Mouse (Mus musculus) embryonic facial prominence, embryonic 14.5 days (tissue): ENCODE measurements around the gene Pafah1b2. TPM values are rescaled to one million over a fixed set of nuclear protein-coding genes. Genes with fewer than 3 reads are reported as not detected.

Experiments used
- ATAC-seq: fragments of 200-750 bp; cut with Nextera tagmentation; 2 replicates; pipeline ENCODE4 v1.8.0; 2017; ENCODE audit warnings: low read depth, moderate number of reproducible peaks, moderate TSS enrichment
- DNase-seq: peaks from one replicate; pipeline ENCODE4 v3.0.0-alpha.2; 2015; ENCODE audit warnings: low spot score
- H3K27ac ChIP-seq: fragments of 300-500 bp; sonication (generic); replicated peaks from 2 replicates; pipeline ENCODE4 v1.5.1; 2014; ENCODE audit warnings: low read depth, mild to moderate bottlenecking, low read length, moderate library complexity
- H3K27me3 ChIP-seq: fragments of 300-500 bp; sonication (generic); replicated peaks from 2 replicates; pipeline ENCODE4 v1.6.1; 2014; ENCODE audit warnings: low read length; ENCODE audit not compliant: control insufficient read depth, insufficient read depth
- H3K36me3 ChIP-seq: fragments of 300-500 bp; sonication (generic); 2 replicates; pipeline ENCODE4 v1.6.1; 2014; ENCODE audit warnings: low read length, mixed read lengths; ENCODE audit not compliant: control insufficient read depth, insufficient read depth
- H3K4me1 ChIP-seq: fragments of 300-500 bp; sonication (generic); 2 replicates; pipeline ENCODE4 v1.6.1; 2014; ENCODE audit warnings: antibody characterized with exemption, low read length; ENCODE audit not compliant: control insufficient read depth, insufficient read depth
- H3K4me2 ChIP-seq: fragments of 300-500 bp; sonication (generic); 2 replicates; pipeline ENCODE4 v1.6.1; 2014; ENCODE audit warnings: low read depth, mild to moderate bottlenecking, low read length, moderate library complexity, mixed read lengths
- H3K4me3 ChIP-seq: fragments of 300-500 bp; sonication (generic); 2 replicates; pipeline ENCODE4 v1.5.1; 2014; ENCODE audit warnings: low read depth, mild to moderate bottlenecking, low read length
- H3K9ac ChIP-seq: fragments of 300-500 bp; sonication (generic); 2 replicates; pipeline ENCODE4 v1.6.1; 2014; ENCODE audit warnings: low read depth, mild to moderate bottlenecking, low read length, moderate library complexity, mixed read lengths
- H3K9me3 ChIP-seq: fragments of 300-500 bp; sonication (generic); 2 replicates; pipeline ENCODE4 v1.6.1; 2016; ENCODE audit warnings: low read length; ENCODE audit not compliant: control insufficient read depth
- WGBS: fragments of 180-500 bp; shearing (Covaris S2); extraction: QIAGEN DNeasy Blood & Tissue Kit; methylation state at CpG from one replicate; pipeline ENCODE4 v1.1.7; 2014; 5-methylcytosine and 5-hydroxymethylcytosine counted together
- polyA plus RNA-seq: library from polyadenylated mRNA; unstranded; fragments of >200 nt; fragmentation: Nextera tagmentation; extraction: Ambion mirVana; gene quantifications from 2 replicates; pipeline ENCODE4 v1.2.1, GENCODE M21; 2014

Pafah1b2 gene
- polyA plus RNA-seq, 1 experiment from 2014 or later = 167 TPM

DNA sequence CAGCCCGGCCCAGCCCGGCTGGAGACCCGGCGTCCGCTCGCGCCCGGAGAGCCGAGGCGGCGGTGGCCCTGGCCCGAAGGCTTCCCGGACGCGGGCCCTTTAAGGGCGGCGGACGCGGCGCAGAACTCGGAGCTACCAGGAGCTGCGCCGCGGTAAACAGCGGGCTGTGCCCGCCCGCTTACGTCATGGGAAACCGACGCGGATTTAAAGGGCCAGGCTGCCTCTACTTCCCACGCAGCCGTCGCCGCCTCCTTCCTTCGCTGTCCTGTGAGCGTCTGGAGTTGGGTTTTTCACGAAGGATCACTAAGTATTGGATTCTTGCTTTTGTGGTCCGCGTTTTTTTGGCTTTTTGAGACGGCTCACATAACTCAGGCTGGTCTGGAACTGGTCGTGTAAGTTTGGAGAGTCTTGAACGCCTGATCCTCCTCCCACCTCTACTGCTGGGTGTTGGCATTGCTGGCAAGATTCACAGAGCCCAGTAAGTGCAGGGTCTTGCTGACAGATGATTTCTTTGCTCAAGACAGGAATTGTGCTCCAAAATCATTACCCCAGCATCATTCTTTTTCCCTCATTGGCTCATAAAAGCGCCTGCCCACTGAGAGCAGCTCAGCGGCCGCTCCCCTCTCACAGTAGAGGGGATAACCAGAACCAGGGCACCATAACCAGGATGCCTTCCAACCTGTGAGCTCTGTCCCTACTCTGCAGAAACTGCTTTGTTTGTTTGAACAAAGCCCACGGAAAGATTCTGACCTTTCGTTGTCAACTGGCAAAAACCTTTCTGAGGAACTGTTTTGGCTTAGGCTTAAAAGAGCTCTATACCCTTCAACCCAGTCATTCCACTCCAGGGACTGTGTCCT, 57.2 kb downstream of the Pafah1b2 start, which contains the start of gene Sidt2:
Sidt2 (minus strand) TSS at position 152 of the 857 bp plus-strand sequence.
- Histone ChIP-seq H3K4me2 (peak within 1 kb of the TSS; percentile 68), H3K27ac (peak within 1 kb of the TSS; percentile 89), H3K36me3 (peaks cover 25% of the 10 kb centered on the region), H3K9ac (peak within 1 kb of the TSS; percentile 96), H3K27me3 (no peaks in the 10 kb centered on the region), H3K9me3 (no peaks in the 10 kb centered on the region), H3K4me3 (peak within 1 kb of the TSS; percentile 91), H3K4me1 (peaks cover 15% of the 10 kb centered on the region)
- peak; percentile 97 for ATAC-seq
- under 1% methylated on average over 33 of the region's 48 CpGs for whole genome bisulfite sequencing
- DNase-seq = peak; percentile 96

DNA sequence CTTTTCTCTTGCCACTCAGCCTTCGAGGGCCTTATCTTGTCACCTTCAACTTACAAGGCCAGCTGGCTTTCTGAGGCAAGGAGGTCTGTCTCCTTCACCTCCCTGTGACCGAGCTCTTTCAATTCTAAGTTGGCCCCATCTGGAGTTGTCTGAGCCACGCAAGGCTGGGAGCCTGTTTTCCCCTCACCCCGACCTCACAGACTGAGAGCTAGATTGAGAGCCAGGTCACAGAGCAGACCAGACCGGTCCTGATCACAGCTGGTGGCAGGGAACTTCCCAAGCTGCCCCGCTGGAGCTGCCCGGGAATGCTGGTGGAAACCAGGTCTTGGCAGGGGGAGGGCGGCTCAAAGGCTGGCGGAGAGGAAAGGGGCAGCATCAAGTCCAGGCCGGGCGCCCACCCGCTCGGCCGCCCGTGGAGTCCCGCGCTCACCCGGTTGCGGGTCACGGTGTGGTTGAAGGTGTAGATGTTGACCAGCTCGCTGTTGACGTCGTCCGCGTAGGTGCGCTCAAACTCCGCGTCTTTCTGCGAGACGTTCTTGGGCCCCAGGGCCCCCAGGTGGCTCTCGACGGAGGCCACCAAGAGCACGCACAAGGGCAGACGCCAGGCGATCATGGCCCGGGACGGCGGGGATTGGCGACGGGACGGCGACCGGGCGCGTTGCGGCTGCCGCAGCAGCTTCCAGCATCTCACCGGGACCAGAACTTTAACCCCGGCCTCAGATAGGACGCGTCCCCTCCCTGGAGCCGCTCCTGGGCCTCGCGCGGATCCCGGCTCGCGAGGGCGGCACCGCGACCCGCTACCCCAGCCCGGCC, 58.0 kb downstream of the Pafah1b2 start:
- WGBS = under 1% methylated on average over 12 of the region's 63 CpGs
- DNase-seq = peak; percentile 46
- Histone ChIP-seq H3K4me2 (peak overlapping the region; percentile 68), H3K4me1 (peaks cover 15% of the 10 kb centered on the region), H3K27ac (peak overlapping the region; percentile 89), H3K9ac (peak overlapping the region; percentile 96), H3K36me3 (peaks cover 33% of the 10 kb centered on the region), H3K27me3 (no peaks in the 10 kb centered on the region), H3K9me3 (no peaks in the 10 kb centered on the region), H3K4me3 (peak overlapping the region; percentile 91)
- ATAC-seq = peak; percentile 71

GRCm38 (mm10) chr9:45953511-45954293, 58.8 kb downstream of the Pafah1b2 start:
- H3K27ac ChIP-seq = peak overlapping the region; percentile 89
- H3K9me3 ChIP-seq = no peaks in the 10 kb centered on the region
- peak overlapping the region; percentile 96 for H3K9ac ChIP-seq
- H3K36me3 ChIP-seq = peaks cover 41% of the 10 kb centered on the region
- H3K4me1 ChIP-seq = peaks cover 15% of the 10 kb centered on the region
- peak overlapping the region; percentile 68 for H3K4me2 ChIP-seq
- DNase-seq (peak; percentile 39), ATAC-seq (no peak)
- H3K27me3 ChIP-seq = no peaks in the 10 kb centered on the region
- 41% methylated on average over 13 of the region's 13 CpGs for WGBS
- H3K4me3 ChIP-seq = peak overlapping the region; percentile 91

DNA sequence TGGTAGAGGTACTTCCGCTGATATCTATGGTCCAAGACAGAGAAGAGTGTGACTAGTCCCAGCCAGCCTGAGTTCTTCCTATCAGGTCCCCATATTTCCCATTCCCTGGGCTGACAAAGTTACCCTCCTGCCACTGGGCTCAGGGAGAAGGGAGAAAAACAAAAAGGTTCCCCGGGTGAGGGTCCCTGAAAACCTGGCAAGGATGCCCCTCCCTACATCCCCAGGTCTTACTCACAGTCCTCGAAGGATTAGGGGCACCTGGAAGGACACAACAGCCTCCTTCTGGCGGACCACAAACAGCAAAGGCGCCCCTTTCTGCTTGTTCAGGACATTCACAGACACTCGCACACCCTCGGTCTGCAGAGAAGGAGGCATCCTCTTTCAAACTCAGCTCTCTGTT, 59.6 kb downstream of the Pafah1b2 start:
- no peak for DNase-seq
- ATAC-seq = no peak
- H3K36me3 ChIP-seq = peaks cover 49% of the 10 kb centered on the region
- no peaks in the 10 kb centered on the region for H3K9me3 ChIP-seq
- peak overlapping the region; percentile 96; the same call in 1 of the 2 replicates for H3K9ac ChIP-seq
- peak overlapping the region; percentile 68 for H3K4me2 ChIP-seq
- WGBS = 73% methylated on average over 7 of the region's 7 CpGs
- H3K27ac ChIP-seq = no peak overlapping the region
- peak overlapping the region; percentile 91 for H3K4me3 ChIP-seq
- peaks cover 15% of the 10 kb centered on the region for H3K4me1 ChIP-seq
- no peaks in the 10 kb centered on the region for H3K27me3 ChIP-seq

GRCm38 (mm10) chr9:45952057-45952456, 60.4 kb downstream of the Pafah1b2 start:
- no peak for ATAC-seq
- Histone ChIP-seq H3K27me3 (no peaks in the 10 kb centered on the region), H3K9ac (no peak overlapping the region), H3K36me3 (peaks cover 58% of the 10 kb centered on the region), H3K4me3 (no peak overlapping the region), H3K27ac (no peak overlapping the region), H3K4me2 (no peak overlapping the region), H3K4me1 (peaks cover 15% of the 10 kb centered on the region), H3K9me3 (no peaks in the 10 kb centered on the region)
- DNase-seq = no peak
- WGBS = 92% methylated on average over 4 of the region's 4 CpGs

DNA sequence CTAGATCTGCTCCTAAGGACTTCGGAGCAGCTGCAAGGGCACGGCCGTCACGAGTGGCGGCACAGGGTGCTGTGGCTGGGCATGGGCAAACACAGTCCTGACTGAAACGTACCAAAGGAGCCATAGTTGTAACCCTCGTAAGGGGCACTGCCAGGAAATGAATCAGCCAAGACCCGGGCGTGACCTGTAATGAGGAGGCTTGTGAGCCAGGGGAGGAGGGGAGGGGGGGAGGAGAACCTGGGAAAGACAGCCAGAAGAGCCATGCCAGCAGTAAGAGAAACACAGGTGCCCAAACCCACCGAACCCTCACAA, 65.7 kb downstream of the Pafah1b2 start:
- Histone ChIP-seq H3K27ac (no peak overlapping the region), H3K27me3 (no peaks in the 10 kb centered on the region), H3K4me3 (no peak overlapping the region), H3K4me2 (no peak overlapping the region), H3K9ac (no peak overlapping the region), H3K36me3 (peaks cover 99% of the 10 kb centered on the region), H3K9me3 (no peaks in the 10 kb centered on the region), H3K4me1 (no peaks in the 10 kb centered on the region)
- DNase-seq (no peak), ATAC-seq (no peak)
- 79% methylated on average over 10 of the region's 10 CpGs for WGBS

- Histone ChIP-seq H3K9ac (no peak overlapping the region), H3K4me3 (no peak overlapping the region), H3K36me3 (peaks cover 99% of the 10 kb centered on the region), H3K4me2 (no peak overlapping the region), H3K4me1 (no peaks in the 10 kb centered on the region), H3K27me3 (no peaks in the 10 kb centered on the region), H3K27ac (no peak overlapping the region), H3K9me3 (no peaks in the 10 kb centered on the region)
- WGBS = 86% methylated on average over 16 of the region's 16 CpGs
- ATAC-seq = no peak
- DNase-seq = no peak
These were observed 66.2 kb downstream of the Pafah1b2 start for GRCm38 (mm10) chr9:45946182-45946871.

DNA sequence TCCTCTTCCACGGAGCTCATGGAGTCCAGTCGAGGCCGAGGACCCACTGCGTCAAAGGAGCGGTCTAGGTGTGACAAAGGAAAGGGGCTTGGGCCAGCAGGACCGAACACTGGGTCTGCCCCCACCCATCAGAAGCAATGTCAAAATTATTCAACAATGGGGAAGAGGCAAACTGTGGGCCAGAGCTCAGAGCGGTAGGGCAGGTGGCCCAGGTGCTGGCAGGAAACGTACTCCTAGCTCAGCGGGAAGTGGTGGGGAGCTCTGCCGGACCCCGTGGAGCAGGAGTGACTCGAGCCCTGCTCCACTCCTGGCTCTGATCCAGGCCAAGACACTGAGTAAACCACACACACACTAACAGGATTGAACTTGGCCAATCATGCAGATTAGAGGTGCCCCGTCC, 66.8 kb downstream of the Pafah1b2 start:
- H3K4me1 ChIP-seq = no peaks in the 10 kb centered on the region
- peaks cover 99% of the 10 kb centered on the region for H3K36me3 ChIP-seq
- no peaks in the 10 kb centered on the region for H3K9me3 ChIP-seq
- no peak for ATAC-seq
- no peak for DNase-seq
- H3K27ac ChIP-seq = no peak overlapping the region
- WGBS = 87% methylated on average over 13 of the region's 13 CpGs
- no peak overlapping the region for H3K4me3 ChIP-seq
- no peak overlapping the region for H3K4me2 ChIP-seq
- no peaks in the 10 kb centered on the region for H3K27me3 ChIP-seq
- no peak overlapping the region for H3K9ac ChIP-seq
